27 mouse cellular contexts compared by ENCODE assay signal in genomic region chr12:17582406-17582805, GRCm38 (mm10).
"Had no signal": no experiment of that assay in that cellular context is flagged by ENCODE, and none has a peak within 500 bp of the region (broad histone marks: within the 10 kb centered on the region; RNA-seq: fewer than 3 reads in every experiment).

No protein-coding gene starts in this region.

- H3K27ac ChIP-seq: embryonic facial prominence, embryonic 10.5 days; forebrain, embryonic 10.5 days; forebrain, embryonic 12.5 days; forebrain, embryonic 13.5 days; forebrain, embryonic 15.5 days; gastrocnemius, adult 2 months; heart, adult 2 months had no signal

- H3K4me2 ChIP-seq: embryonic facial prominence, embryonic 12.5 days; embryonic facial prominence, embryonic 13.5 days; embryonic facial prominence, embryonic 15.5 days; forebrain, embryonic 12.5 days; forebrain, embryonic 13.5 days; forebrain, embryonic 15.5 days had no signal

- H3K9ac ChIP-seq: embryonic facial prominence, embryonic 12.5 days; embryonic facial prominence, embryonic 13.5 days; embryonic facial prominence, embryonic 15.5 days; forebrain, embryonic 12.5 days; forebrain, embryonic 13.5 days; forebrain, embryonic 15.5 days; forebrain, postnatal 0 days had no signal

- H3K36me3 ChIP-seq: embryonic facial prominence, embryonic 10.5 days; embryonic facial prominence, embryonic 12.5 days; embryonic facial prominence, embryonic 13.5 days; embryonic facial prominence, embryonic 15.5 days; forebrain, embryonic 10.5 days; forebrain, embryonic 12.5 days; forebrain, embryonic 15.5 days had no signal

- ATAC-seq: forebrain, embryonic 13.5 days; forebrain, embryonic 14.5 days; forebrain, embryonic 15.5 days; forebrain, embryonic 16.5 days; forebrain, postnatal 0 days had no signal

- H3K4me3 ChIP-seq: embryonic facial prominence, embryonic 10.5 days; embryonic facial prominence, embryonic 12.5 days; embryonic facial prominence, embryonic 13.5 days; embryonic facial prominence, embryonic 15.5 days; erythroblast, embryonic 14.5 days; forebrain, embryonic 10.5 days; forebrain, embryonic 12.5 days; forebrain, embryonic 13.5 days; forebrain, embryonic 15.5 days; gastrocnemius, adult 2 months; heart, adult 2 months had no signal

- H3K27me3 ChIP-seq: embryonic facial prominence, embryonic 12.5 days; embryonic facial prominence, embryonic 13.5 days; embryonic facial prominence, embryonic 15.5 days; forebrain, embryonic 12.5 days; forebrain, embryonic 13.5 days; forebrain, embryonic 15.5 days had no signal

- DNase-seq: cerebellum, adult 2 months; cerebellum, adult 8-10 months; cerebellum, adult 9-10 months; cerebellum, adult 9-11 months; cerebellum, postnatal 10 days; cerebellum, postnatal 14 days; cerebellum, postnatal 25 days; cerebellum, postnatal 36 days; embryo, embryonic 11 days; forebrain, postnatal 0 days; gastrocnemius, adult 2 months; gastrocnemius, postnatal 10 days; gastrocnemius, postnatal 14 days; gastrocnemius, postnatal 25 days; gastrocnemius, postnatal 36 days; heart, adult 2 months had no signal

- H3K9me3 ChIP-seq: embryonic facial prominence, embryonic 10.5 days; embryonic facial prominence, embryonic 12.5 days; embryonic facial prominence, embryonic 13.5 days; embryonic facial prominence, embryonic 15.5 days; forebrain, embryonic 10.5 days; forebrain, embryonic 12.5 days; forebrain, embryonic 13.5 days; forebrain, embryonic 15.5 days had no signal
